ENCODE assay signal across 28 mouse cellular contexts in the genomic region with DNA sequence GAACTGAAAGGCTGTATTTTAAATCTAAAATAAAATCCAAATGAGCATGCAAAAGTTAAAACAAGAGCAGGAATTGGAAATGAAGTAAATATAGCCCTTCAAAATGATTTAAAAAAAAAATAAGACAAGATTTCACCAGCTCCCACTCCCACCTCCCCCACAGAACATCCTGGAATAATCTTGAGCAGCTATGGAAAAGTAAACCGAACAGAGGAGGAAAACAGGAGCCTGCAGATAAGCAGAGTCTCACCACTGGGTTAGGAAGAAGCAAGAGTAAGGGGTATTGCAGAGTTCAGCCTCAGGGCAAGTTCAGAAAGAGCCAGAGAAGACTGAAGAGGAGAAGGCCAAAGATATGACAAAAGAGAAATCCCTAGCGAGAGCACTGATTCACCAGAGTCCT. TPM values are rescaled to one million over a fixed set of nuclear protein-coding genes. Genes with fewer than 3 reads are reported as not detected.
DNase-seq lines count a peak whose midpoint lies in the region; ATAC-seq lines count a peak whose summit lies in the region.
"Had no signal": no experiment of that assay in that cellular context is flagged by ENCODE, and none has a peak within 500 bp of the region (broad histone marks: within the 10 kb centered on the region; RNA-seq: fewer than 3 reads in every experiment).

No protein-coding gene starts in this region.

- intact Hi-C loops in heart, postnatal 14 days (cut with DNase I), result no loop called here

- 0 out of 2 replicates have a peak overlapping the region, but pooled peaks have one; percentile 28 for H3K27ac ChIP-seq in heart, embryonic 13.5 days (replicated peaks)
- no peak overlapping the region for H3K27ac ChIP-seq in midbrain, embryonic 11.5 days (ENCODE audit: low read depth, low read length)
- H3K27ac ChIP-seq: embryonic facial prominence, embryonic 10.5 days; forebrain, embryonic 13.5 days; heart, adult 2 months; hindbrain, embryonic 15.5 days had no signal

- no peaks in the 10 kb centered on the region for H3K36me3 ChIP-seq in heart, embryonic 13.5 days
- H3K36me3 ChIP-seq in midbrain, embryonic 11.5 days (ENCODE audit: control insufficient read depth, insufficient read depth, low read length), result no peaks in the 10 kb centered on the region
- H3K36me3 ChIP-seq: embryonic facial prominence, embryonic 10.5 days; hindbrain, embryonic 15.5 days had no signal

- no peak for DNase-seq in frontal cortex, postnatal 14 days (ENCODE audit: low spot score in 2 of 2)
- no peak for DNase-seq in heart, postnatal 14 days
- DNase-seq in right cerebral cortex, adult 2 months (ENCODE audit: low spot score in 2 of 2), result peak; percentile 37 to 46
- DNase-seq in right cerebral cortex, postnatal 4 days, result no peak
- no peak for DNase-seq in midbrain, embryonic 11.5 days (ENCODE audit: low spot score, missing footprints)
- DNase-seq: adrenal gland, postnatal 10 days; B cell, adult 2 months; cerebellum, adult 11-12 months; cerebellum, adult 9-10 months; cerebellum, postnatal 25 days; forebrain, postnatal 0 days; gastrocnemius, postnatal 14 days; heart, adult 2 months; heart, postnatal 36 days had no signal

- no peaks in the 10 kb centered on the region for H3K27me3 ChIP-seq in heart, embryonic 13.5 days (replicated peaks)
- H3K27me3 ChIP-seq in midbrain, embryonic 11.5 days (ENCODE audit: control insufficient read depth, insufficient read depth, low read length), result no peaks in the 10 kb centered on the region
- H3K27me3 ChIP-seq: forebrain, embryonic 13.5 days; hindbrain, embryonic 15.5 days had no signal

- H3K9ac ChIP-seq in heart, embryonic 13.5 days, result no peak overlapping the region
- no peak overlapping the region for H3K9ac ChIP-seq in midbrain, embryonic 11.5 days (ENCODE audit: low read length)
- H3K9ac ChIP-seq: forebrain, embryonic 13.5 days; forebrain, postnatal 0 days; hindbrain, embryonic 15.5 days had no signal

- peak; percentile 48 for ATAC-seq in frontal cortex, adult (ENCODE audit: low TSS enrichment)
- ATAC-seq in heart, embryonic 13.5 days (ENCODE audit: extremely low read depth, insufficient number of reproducible peaks, low FRiP score, low TSS enrichment), result no peak
- no peak for ATAC-seq in midbrain, embryonic 11.5 days (ENCODE audit: low FRiP score)
- ATAC-seq: CD4-positive, CD25-positive, alpha-beta regulatory T cell, adult 4 months; forebrain, embryonic 13.5 days; forebrain, postnatal 0 days; inflammation-experienced regulatory T-cells, adult 6 months; intestine, postnatal 0 days had no signal

- H3K4me1 ChIP-seq in heart, embryonic 13.5 days, result peaks cover 7% of the 10 kb centered on the region
- no peaks in the 10 kb centered on the region for H3K4me1 ChIP-seq in midbrain, embryonic 11.5 days (ENCODE audit: control insufficient read depth, insufficient read depth, low read length)
- H3K4me1 ChIP-seq: embryonic facial prominence, embryonic 10.5 days; forebrain, embryonic 13.5 days; hindbrain, embryonic 15.5 days had no signal

- no peaks in the 10 kb centered on the region for H3K9me3 ChIP-seq in heart, embryonic 13.5 days
- H3K9me3 ChIP-seq in midbrain, embryonic 11.5 days (ENCODE audit: control insufficient read depth, low read length), result no peaks in the 10 kb centered on the region
- H3K9me3 ChIP-seq: embryonic facial prominence, embryonic 10.5 days; forebrain, embryonic 13.5 days; hindbrain, embryonic 15.5 days had no signal

- 26% methylated on average over 2 of the region's 2 CpGs for WGBS in heart, embryonic 13.5 days
- 83% methylated on average over 2 of the region's 2 CpGs for WGBS in midbrain, embryonic 11.5 days

- no peak overlapping the region for H3K4me2 ChIP-seq in heart, embryonic 13.5 days
- H3K4me2 ChIP-seq in midbrain, embryonic 11.5 days, result no peak overlapping the region
- H3K4me2 ChIP-seq: forebrain, embryonic 13.5 days; hindbrain, embryonic 15.5 days had no signal

- H3K4me3 ChIP-seq in heart, embryonic 13.5 days, result no peak overlapping the region
- H3K4me3 ChIP-seq in midbrain, embryonic 11.5 days (ENCODE audit: low read depth, low read length), result no peak overlapping the region
- H3K4me3 ChIP-seq: embryonic facial prominence, embryonic 10.5 days; forebrain, embryonic 13.5 days; heart, adult 2 months; hindbrain, embryonic 15.5 days had no signal

RNA-seq across cellular contexts. Expression of a gene that starts 46.9 kb away (rescaled TPM):
- polyA plus RNA-seq in heart, embryonic 13.5 days (2015; fragmentation: Nextera tagmentation; extraction: Ambion mirVana), result 0.23 and 0.31 TPM in 2 replicates
- not detected for total RNA-seq in heart, postnatal 14 days (2021)
- 0.33 TPM in 1 of 2 replicates, not detected in the other for polyA plus RNA-seq in midbrain, embryonic 11.5 days (2014; fragmentation: Nextera tagmentation; extraction: Ambion mirVana)
- total RNA-seq: adrenal gland, postnatal 10 days; adrenal gland, postnatal 4 days; gastrocnemius, adult 18-20 months; gastrocnemius, postnatal 14 days; heart, adult 2 months; heart, postnatal 36 days; MEL had no signal
- polyA plus RNA-seq: CD4-positive, CD25-positive, alpha-beta regulatory T cell, adult 4 months; embryonic facial prominence, embryonic 10.5 days; embryonic facial prominence, embryonic 14.5 days; gonadal fat pad, adult 2 months; heart, adult 2 months; heart, embryonic 14.5 days; inflammation-experienced regulatory T-cells, adult 6 months had no signal

RNA-seq across cellular contexts. Expression of a gene that starts 48.9 kb away (rescaled TPM):
- 4.0 and 4.2 TPM in 2 replicates for polyA plus RNA-seq in heart, embryonic 13.5 days (2015; fragmentation: Nextera tagmentation; extraction: Ambion mirVana)
- under 1 TPM; 0.12 to 0.15 TPM for total RNA-seq in heart, postnatal 14 days (2021)
- 8.5 and 9.5 TPM in 2 replicates for polyA plus RNA-seq in midbrain, embryonic 11.5 days (2014; fragmentation: Nextera tagmentation; extraction: Ambion mirVana)
- total RNA-seq: gastrocnemius, adult 18-20 months; MEL had no signal
- polyA plus RNA-seq: CD4-positive, CD25-positive, alpha-beta regulatory T cell, adult 4 months had no signal

Comparison
In these comparisons a context has a peak if more than half of its experiments do, and no peak if none do; other contexts are left out.
1. DNase-seq: peak in right cerebral cortex, adult 2 months (2 of 2); none in frontal cortex, postnatal 14 days (0 of 2), heart, postnatal 14 days (0 of 2), right cerebral cortex, postnatal 4 days (single experiment) and midbrain, embryonic 11.5 days (single experiment).